Mouse (Mus musculus) frontal cortex, postnatal 36 days (tissue): Measurements from ENCODE around the gene Scg3.
"Not testable (repeated sequence)": the region's sequence is repeated elsewhere in the genome, so short reads cannot be mapped to it uniquely, and the experiment has no call there.

ENCODE experiments used
- DNase-seq, 2 experiments: peaks; one replicate each; pipeline ENCODE4 v3.0.0; 2022; ENCODE audit warnings: low spot score in 2 of 2

Gene Scg3

GRCm38 (mm10) chr9:75683426-75684191 is at the start of gene Scg3:
TSS of gene Scg3 (minus strand) at chr9:75684056.
- DNase-seq, result peak; percentile 94 to 97

- peak; percentile 48 to 67 for DNase-seq
Observed at GRCm38 (mm10) chr9:75719952-75720687, 36.3 kb upstream of the Scg3 start.

- no peak for DNase-seq
Observed at GRCm38 (mm10) chr9:75719481-75719880, 35.6 kb upstream of the Scg3 start.

GRCm38 (mm10) chr9:75684772-75685171 is 916 bp upstream of the Scg3 start:
- DNase-seq, result peak in 1 of 2 experiments; percentile 37

GRCm38 (mm10) chr9:75684292-75684691 is 436 bp upstream of the Scg3 start:
- DNase-seq, result no peak

GRCm38 (mm10) chr9:75680606-75681005 is 3.2 kb downstream of the Scg3 start:
- DNase-seq, result peak in 1 of 2 experiments; percentile 53

GRCm38 (mm10) chr9:75679629-75680028 is 4.2 kb downstream of the Scg3 start:
- DNase-seq, result no peak

GRCm38 (mm10) chr9:75678341-75678740 is 5.5 kb downstream of the Scg3 start:
- no peak for DNase-seq

- DNase-seq, result peak; percentile 43 to 77
Observed at GRCm38 (mm10) chr9:75676226-75676625, 7.6 kb downstream of the Scg3 start.

- DNase-seq, result no peak
Observed at GRCm38 (mm10) chr9:75672769-75673168, 11.1 kb downstream of the Scg3 start.

- DNase-seq, result no peak
Observed at GRCm38 (mm10) chr9:75666612-75667011, 17.2 kb downstream of the Scg3 start.

- no peak for DNase-seq
Observed at GRCm38 (mm10) chr9:75665364-75665763, 18.5 kb downstream of the Scg3 start.

GRCm38 (mm10) chr9:75660917-75661316 is 22.9 kb downstream of the Scg3 start:
- peak; percentile 55 to 79 for DNase-seq

- not testable (repeated sequence) for DNase-seq
Observed at GRCm38 (mm10) chr9:75656456-75656855, 27.4 kb downstream of the Scg3 start.

GRCm38 (mm10) chr9:75653981-75654911 is 29.6 kb downstream of the Scg3 start:
- DNase-seq, result no peak

GRCm38 (mm10) chr9:75645405-75645804 is 38.5 kb downstream of the Scg3 start:
- no peak for DNase-seq

- DNase-seq, result no peak
Observed at GRCm38 (mm10) chr9:75634226-75634625, 49.6 kb downstream of the Scg3 start.

GRCm38 (mm10) chr9:75633603-75634002 is 50.3 kb downstream of the Scg3 start:
- DNase-seq, result no peak

GRCm38 (mm10) chr9:75632902-75633301 is 51.0 kb downstream of the Scg3 start:
- DNase-seq, result no peak

GRCm38 (mm10) chr9:75632111-75632510 is 51.7 kb downstream of the Scg3 start:
- no peak for DNase-seq

GRCm38 (mm10) chr9:75630823-75631454 is 52.9 kb downstream of the Scg3 start:
- no peak for DNase-seq

GRCm38 (mm10) chr9:75626308-75626604 is 57.6 kb downstream of the Scg3 start:
- DNase-seq, result peak in 1 of 2 experiments; percentile 49
